Mouse (Mus musculus): ENCODE results near the gene Elf2.

- TF ChIP-seq POLR2A (IDR thresholded peaks at IDR 0.05; ENCODE audit: borderline replicate concordance, low read depth, low read length): no peak
- no peak for TF ChIP-seq CTCF (IDR thresholded peaks at IDR 0.05; ENCODE audit: low read depth, low read length)
Measured at GRCm38 (mm10) chr3:51368011-51368410, 27.5 kb upstream of the Elf2 start.

Measured in bone marrow macrophage, adult 2 months (primary cell).